9 mouse cellular contexts compared by ENCODE assay signal in the genomic region with DNA sequence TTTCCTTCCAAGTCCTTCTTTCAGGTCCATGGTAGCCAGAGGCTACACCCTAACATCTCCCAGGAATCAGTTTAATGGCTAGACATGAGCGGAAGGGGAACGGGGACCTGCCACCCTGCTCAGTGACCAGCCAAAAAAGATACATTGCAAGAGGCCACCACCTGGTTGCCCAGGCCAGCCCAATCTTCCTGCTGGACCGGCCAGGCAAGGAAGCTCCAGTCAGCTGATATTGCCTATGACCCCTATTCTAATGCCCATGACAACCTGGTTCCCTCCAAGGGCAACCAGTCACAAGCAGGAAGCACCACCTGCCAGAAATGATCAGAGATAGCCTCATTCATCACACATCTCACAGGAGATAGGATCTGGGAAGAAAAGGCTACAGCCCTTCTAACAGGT. TPM values are rescaled to one million over a fixed set of nuclear protein-coding genes. Genes with fewer than 3 reads are reported as not detected.
DNase-seq lines count a peak whose midpoint lies in the region; ATAC-seq and TF ChIP-seq lines count a peak whose summit lies in the region.
"Had no signal": no experiment of that assay in that cellular context is flagged by ENCODE, and none has a peak within 500 bp of the region (broad histone marks: within the 10 kb centered on the region; RNA-seq: fewer than 3 reads in every experiment).

No protein-coding gene starts in this region.

- peaks cover 27% of the 10 kb centered on the region for H3K4me1 ChIP-seq in cerebellum, adult 2 months (ENCODE audit: control insufficient read depth, insufficient read depth, low read length)
- peaks cover 14% of the 10 kb centered on the region; the same call in 1 of the 2 replicates for H3K4me1 ChIP-seq in liver, embryonic 11.5 days (replicated peaks; ENCODE audit: control insufficient read depth, insufficient read depth, low read length)
- H3K4me1 ChIP-seq in stomach, postnatal 0 days (replicated peaks; ENCODE audit: control insufficient read depth, insufficient read depth) = peaks cover 6% of the 10 kb centered on the region; the same call in 1 of the 2 replicates

- no peak for TF ChIP-seq CTCF in cerebellum, adult 2 months (IDR thresholded peaks at IDR 0.05; ENCODE audit: borderline replicate concordance, insufficient read depth, low read depth, low read length)
- TF ChIP-seq CTCF in stomach, postnatal 0 days (IDR thresholded peaks at IDR 0.05; ENCODE audit: low read depth) = no peak

- TF ChIP-seq EP300 in stomach, postnatal 0 days (optimal IDR thresholded peaks at IDR 0.05) = no peak

- ATAC-seq in liver, embryonic 11.5 days (replicated peaks; ENCODE audit: low FRiP score) = no peak
- no peak for ATAC-seq in stomach, postnatal 0 days (ENCODE audit: low FRiP score, low TSS enrichment)

- WGBS in cerebellum, adult 2 months = 15% methylated on average over 3 of the region's 3 CpGs
- 81% methylated on average over 3 of the region's 3 CpGs for WGBS in liver, embryonic 11.5 days
- 64% methylated on average over 3 of the region's 3 CpGs for WGBS in stomach, postnatal 0 days

- peak overlapping the region; percentile 69 for H3K9ac ChIP-seq in liver, embryonic 11.5 days (ENCODE audit: low read depth, low read length)
- no peak overlapping the region for H3K9ac ChIP-seq in stomach, postnatal 0 days (ENCODE audit: low read length)

- no peaks in the 10 kb centered on the region for H3K27me3 ChIP-seq in cerebellum, adult 2 months (ENCODE audit: control insufficient read depth, insufficient read depth, low read length)
- no peaks in the 10 kb centered on the region for H3K27me3 ChIP-seq in liver, embryonic 11.5 days (replicated peaks; ENCODE audit: control insufficient read depth, insufficient read depth, low read length)
- H3K27me3 ChIP-seq in stomach, postnatal 0 days (ENCODE audit: control insufficient read depth, insufficient read depth, low read length) = no peaks in the 10 kb centered on the region

- H3K4me3 ChIP-seq in cerebellum, adult 2 months (replicated peaks; ENCODE audit: insufficient read depth, low read depth, low read length) = peak overlapping the region; percentile 85
- peak overlapping the region; percentile 64 for H3K4me3 ChIP-seq in liver, embryonic 11.5 days (ENCODE audit: low read depth, low read length)
- peak overlapping the region; percentile 67 for H3K4me3 ChIP-seq in stomach, postnatal 0 days (ENCODE audit: low read depth, low read length)

- TF ChIP-seq POLR2A in cerebellum, adult 2 months (IDR thresholded peaks at IDR 0.05; ENCODE audit: borderline replicate concordance, insufficient read depth, low read length) = no peak

- peak; percentile 39 to 46 for DNase-seq in cerebellum, adult 2 months
- no peak for DNase-seq in cerebellum, adult 8-10 months
- peak; percentile 46 for DNase-seq in urinary bladder, postnatal 14 days (ENCODE audit: low spot score)
- no peak for DNase-seq in urinary bladder, postnatal 10 days (ENCODE audit: low spot score)
- no peak for DNase-seq in liver, embryonic 11.5 days (ENCODE audit: low spot score)
- DNase-seq in stomach, postnatal 0 days (ENCODE audit: low spot score) = no peak
- no peak for DNase-seq in layer of hippocampus, postnatal 36 days
- DNase-seq in urinary bladder, adult 2 months (ENCODE audit: low spot score) = no peak

- no peaks in the 10 kb centered on the region for H3K9me3 ChIP-seq in liver, embryonic 11.5 days (ENCODE audit: control insufficient read depth, low read length)
- no peaks in the 10 kb centered on the region for H3K9me3 ChIP-seq in stomach, postnatal 0 days (ENCODE audit: control insufficient read depth, low read length)

- H3K4me2 ChIP-seq in liver, embryonic 11.5 days = peak overlapping the region; percentile 87
- peak overlapping the region; percentile 100 for H3K4me2 ChIP-seq in stomach, postnatal 0 days (replicated peaks; ENCODE audit: low read depth)

- H3K27ac ChIP-seq in cerebellum, adult 2 months (ENCODE audit: insufficient read depth, low read length) = peak overlapping the region; percentile 85
- no peak overlapping the region for H3K27ac ChIP-seq in liver, embryonic 11.5 days (ENCODE audit: low read depth, low read length)
- H3K27ac ChIP-seq in stomach, postnatal 0 days (replicated peaks) = no peak overlapping the region

- H3K36me3 ChIP-seq in liver, embryonic 11.5 days (ENCODE audit: control insufficient read depth, insufficient read depth, low read length) = no peaks in the 10 kb centered on the region
- no peaks in the 10 kb centered on the region for H3K36me3 ChIP-seq in stomach, postnatal 0 days (ENCODE audit: control insufficient read depth, insufficient read depth, low read length)

RNA-seq across cellular contexts. Expression of gene Pdxk, which starts 1.0 kb away (rescaled TPM):
- 82.0 and 83.5 TPM in 2 replicates for polyA plus RNA-seq in cerebellum, adult 2 months (2012; rRNA removed)
- polyA plus RNA-seq in liver, embryonic 11.5 days (2014; fragmentation: Nextera tagmentation; extraction: Ambion mirVana) = 10.6 and 11.3 TPM in 2 replicates
- polyA plus RNA-seq in stomach, postnatal 0 days (2015; fragmentation: Nextera tagmentation; extraction: Ambion mirVana) = 5.3 and 5.6 TPM in 2 replicates
- total RNA-seq in layer of hippocampus, postnatal 36 days (2021) = 100 to 1,000 TPM in 1 of 2 experiments, 10 to 100 TPM in 1; 93.3 to 102 TPM
- polyA plus RNA-seq in urinary bladder, adult 2 months (2012; rRNA removed) = 28.2 and 33.3 TPM in 2 replicates

RNA-seq across cellular contexts. Expression of gene Cstb, which starts 38.3 kb away (rescaled TPM):
- 112 and 120 TPM in 2 replicates for polyA plus RNA-seq in cerebellum, adult 2 months (2012; rRNA removed)
- 134 and 148 TPM in 2 replicates for polyA plus RNA-seq in liver, embryonic 11.5 days (2014; fragmentation: Nextera tagmentation; extraction: Ambion mirVana)
- 636 and 675 TPM in 2 replicates for polyA plus RNA-seq in stomach, postnatal 0 days (2015; fragmentation: Nextera tagmentation; extraction: Ambion mirVana)
- 10 to 100 TPM; 33.5 to 35.0 TPM for total RNA-seq in layer of hippocampus, postnatal 36 days (2021)
- 205 and 261 TPM in 2 replicates for polyA plus RNA-seq in urinary bladder, adult 2 months (2012; rRNA removed)

RNA-seq across cellular contexts. Expression of gene Rrp1, which starts 50.9 kb away (rescaled TPM):
- polyA plus RNA-seq in cerebellum, adult 2 months (2012; rRNA removed) = 596 and 620 TPM in 2 replicates
- 277 and 293 TPM in 2 replicates for polyA plus RNA-seq in liver, embryonic 11.5 days (2014; fragmentation: Nextera tagmentation; extraction: Ambion mirVana)
- polyA plus RNA-seq in stomach, postnatal 0 days (2015; fragmentation: Nextera tagmentation; extraction: Ambion mirVana) = 148 TPM in 2 replicates
- total RNA-seq in layer of hippocampus, postnatal 36 days (2021) = 100 to 1,000 TPM; 337 to 355 TPM
- polyA plus RNA-seq in urinary bladder, adult 2 months (2012; rRNA removed) = 149 and 195 TPM in 2 replicates

RNA-seq across cellular contexts. Expression of gene Olfr1358, which starts 53.5 kb away (rescaled TPM):
- not detected in 2 replicates for polyA plus RNA-seq in cerebellum, adult 2 months (2012; rRNA removed)
- polyA plus RNA-seq in liver, embryonic 11.5 days (2014; fragmentation: Nextera tagmentation; extraction: Ambion mirVana) = not detected in 2 replicates
- not detected in 2 replicates for polyA plus RNA-seq in stomach, postnatal 0 days (2015; fragmentation: Nextera tagmentation; extraction: Ambion mirVana)
- total RNA-seq in layer of hippocampus, postnatal 36 days (2021) = not detected
- not detected in 2 replicates for polyA plus RNA-seq in urinary bladder, adult 2 months (2012; rRNA removed)
- total RNA-seq: common myeloid progenitor, adult 5-6 weeks had no signal

Comparison
In these comparisons a context has a peak if more than half of its experiments do, and no peak if none do; other contexts are left out.
1. DNase-seq: peak in cerebellum, adult 2 months (2 of 2) and urinary bladder, postnatal 14 days (single experiment); none in cerebellum, adult 8-10 months (single experiment), urinary bladder, postnatal 10 days (single experiment), liver, embryonic 11.5 days (single experiment), stomach, postnatal 0 days (single experiment), layer of hippocampus, postnatal 36 days (0 of 2) and urinary bladder, adult 2 months (single experiment).
2. Peak in every context shown above with its lines, with median percentiles within 50 percentile points of each other: H3K4me3 ChIP-seq.